Mouse (Mus musculus) cortical plate, adult 2 months (tissue): Measurements from ENCODE around the gene Pigk.

ENCODE experiments used
- CTCF ChIP-seq: fragments of 200-500 bp; IDR thresholded peaks from 2 replicates; pipeline ENCODE4 v1.5.1; 2011; ENCODE audit warnings: mild to moderate bottlenecking, control low read depth, low read length; ENCODE audit not compliant: insufficient read depth; ENCODE audit errors: extremely low read depth
- POLR2A ChIP-seq: fragments of 200-500 bp; IDR thresholded peaks from 2 replicates; pipeline ENCODE4 v1.6.1; 2011; ENCODE audit warnings: mild to moderate bottlenecking, low read length, control low read depth; ENCODE audit not compliant: insufficient read depth; ENCODE audit errors: extremely low read depth

- TF ChIP-seq CTCF (no peak), POLR2A (no peak)
Observed at GRCm38 (mm10) chr3:152674663-152675062, 39.2 kb upstream of the Pigk start.
